Mouse (Mus musculus): Measurements from ENCODE around the gene 4932414N04Rik.

DNA sequence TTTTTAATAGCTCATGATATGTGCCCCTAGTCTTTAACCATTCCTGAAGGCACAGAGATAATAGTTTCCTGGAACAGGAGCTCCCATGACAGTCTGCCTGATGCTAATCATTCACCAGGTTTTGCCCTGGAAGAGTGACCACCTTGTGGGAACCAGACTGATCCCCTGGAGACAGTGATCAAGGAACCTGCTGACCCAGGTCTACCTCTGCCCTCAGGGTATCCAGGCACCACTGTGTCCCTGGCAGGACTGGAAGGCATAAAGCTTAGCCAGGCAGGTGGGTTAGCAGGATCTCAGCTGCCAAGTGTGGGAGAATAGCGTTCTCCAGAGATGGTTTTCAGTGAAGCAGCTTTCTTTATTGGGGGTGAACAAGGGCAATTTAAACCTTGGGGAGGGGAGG, 109.1 kb downstream of the 4932414N04Rik start:
- TF ChIP-seq CTCF (IDR thresholded peaks at IDR 0.05) (no peak), EP300 (IDR thresholded peaks at IDR 0.05) (no peak)

All from lung, postnatal 0 days (tissue).